Mouse (Mus musculus): Measurements from ENCODE around the gene Tekt2.

- TF ChIP-seq POLR2A (IDR thresholded peaks at IDR 0.05; ENCODE audit: borderline replicate concordance, extremely low read depth, low read depth, low read length) (no peak), CTCF (IDR thresholded peaks at IDR 0.05; ENCODE audit: insufficient read depth, low read length) (no peak)
Measured at GRCm38 (mm10) chr4:126311566-126312200, 13.8 kb downstream of the Tekt2 start.
